Mouse (Mus musculus) lung, postnatal 0 days (tissue): ENCODE data around the gene Uvrag.

Experiments used
- CTCF ChIP-seq: IDR thresholded peaks from 2 replicates; pipeline ENCODE4 v1.5.1; 2016; ENCODE audit warnings: antibody characterized with exemption, mild to moderate bottlenecking
- EP300 ChIP-seq: IDR thresholded peaks from 2 replicates; pipeline ENCODE4 v1.6.1; 2016; ENCODE audit warnings: antibody characterized with exemption, mild to moderate bottlenecking, control low read depth

GRCm38 (mm10) chr7:98922984-98923383, 218.0 kb downstream of the Uvrag start:
- no peak for TF ChIP-seq CTCF
- no peak for TF ChIP-seq EP300
